Mouse (Mus musculus) lung, embryonic 15.5 days (tissue): ENCODE measurements at regions not wholly inside any gene's neighbourhood (a gene's known extent, or its start where the extent isn't known, plus 50 kb on each side); places are given as distances from the start of the nearest gene placed in this dataset.

Experiments used
- ATAC-seq: fragments of 200-750 bp; cut with Nextera tagmentation; 2 replicates; pipeline ENCODE4 v1.8.0; 2017; ENCODE audit warnings: moderate number of reproducible peaks, borderline replicate concordance; ENCODE audit not compliant: low FRiP score, low TSS enrichment; ENCODE audit errors: extremely low read depth
- H3K27ac ChIP-seq: fragments of 300-500 bp; sonication (generic); 2 replicates; pipeline ENCODE4 v1.5.1; 2015; ENCODE audit warnings: moderate library complexity, mild to moderate bottlenecking, inconsistent platforms
- H3K27me3 ChIP-seq: fragments of 300-500 bp; sonication (generic); 2 replicates; pipeline ENCODE4 v1.6.1; 2015; ENCODE audit warnings: inconsistent platforms
- H3K36me3 ChIP-seq: fragments of 300-500 bp; sonication (generic); 2 replicates; pipeline ENCODE4 v1.6.1; 2015; ENCODE audit warnings: inconsistent platforms
- H3K4me1 ChIP-seq: fragments of 300-500 bp; sonication (generic); 2 replicates; pipeline ENCODE4 v1.6.1; 2015; ENCODE audit warnings: inconsistent platforms
- H3K4me2 ChIP-seq: fragments of 300-500 bp; sonication (generic); 2 replicates; pipeline ENCODE4 v1.6.1; 2015; ENCODE audit warnings: inconsistent platforms, mild to moderate bottlenecking, moderate library complexity
- H3K4me3 ChIP-seq: fragments of 300-500 bp; sonication (generic); 2 replicates; pipeline ENCODE4 v1.5.1; 2015; ENCODE audit warnings: mild to moderate bottlenecking, inconsistent platforms
- H3K9ac ChIP-seq: fragments of 300-500 bp; sonication (generic); 2 replicates; pipeline ENCODE4 v1.6.1; 2015; ENCODE audit warnings: inconsistent platforms
- H3K9me3 ChIP-seq: fragments of 300-500 bp; sonication (generic); 2 replicates; pipeline ENCODE4 v1.6.1; 2016; ENCODE audit warnings: inconsistent platforms
- WGBS: fragments of 180-500 bp; shearing (Covaris S2); methylation state at CpG from one replicate; pipeline ENCODE4 v1.1.7; 2015; 5-methylcytosine and 5-hydroxymethylcytosine counted together

GRCm38 (mm10) chr4:5494072-5495000 lies 701.2 kb upstream of the Impad1 start:
- Histone ChIP-seq H3K36me3 (no peaks in the 10 kb centered on the region), H3K4me2 (no peak overlapping the region), H3K27me3 (no peaks in the 10 kb centered on the region), H3K27ac (no peak overlapping the region), H3K4me1 (no peaks in the 10 kb centered on the region), H3K9ac (no peak overlapping the region), H3K9me3 (no peaks in the 10 kb centered on the region), H3K4me3 (no peak overlapping the region)
- 31% methylated on average over 1 of the region's 1 CpGs for WGBS
- no peak for ATAC-seq

- H3K27ac ChIP-seq, result no peak overlapping the region
- peak; percentile 84; the same call in 1 of the 2 replicates for ATAC-seq
- WGBS, result 37% methylated on average over 2 of the region's 2 CpGs
These were observed 693.6 kb upstream of the Impad1 start for GRCm38 (mm10) chr4:5486786-5487185.

GRCm38 (mm10) chr4:5471891-5472558 lies 678.9 kb upstream of the Impad1 start:
- 21% methylated on average over 3 of the region's 3 CpGs for WGBS
- H3K9ac ChIP-seq, result no peak overlapping the region
- ATAC-seq, result peak; percentile 69; the same call in 1 of the 2 replicates

More at GRCm38 (mm10) chr4:5486786-5487185, 693.6 kb upstream of the Impad1 start:
- Histone ChIP-seq H3K4me3 (no peak overlapping the region), H3K4me2 (no peak overlapping the region), H3K4me1 (no peaks in the 10 kb centered on the region), H3K36me3 (no peaks in the 10 kb centered on the region), H3K9ac (no peak overlapping the region), H3K9me3 (no peaks in the 10 kb centered on the region), H3K27me3 (no peaks in the 10 kb centered on the region)

GRCm38 (mm10) chr4:5459028-5459695 lies 666.0 kb upstream of the Impad1 start:
- H3K27me3 ChIP-seq, result no peaks in the 10 kb centered on the region
- H3K4me2 ChIP-seq, result no peak overlapping the region
- H3K27ac ChIP-seq, result no peak overlapping the region
- no peak overlapping the region for H3K9ac ChIP-seq
- H3K36me3 ChIP-seq, result no peaks in the 10 kb centered on the region
- no peaks in the 10 kb centered on the region for H3K4me1 ChIP-seq
- H3K4me3 ChIP-seq, result no peak overlapping the region
- no peaks in the 10 kb centered on the region for H3K9me3 ChIP-seq
- no peak for ATAC-seq

More at GRCm38 (mm10) chr4:5471891-5472558, 678.9 kb upstream of the Impad1 start:
- H3K4me2 ChIP-seq, result no peak overlapping the region
- no peaks in the 10 kb centered on the region for H3K27me3 ChIP-seq
- H3K4me1 ChIP-seq, result no peaks in the 10 kb centered on the region
- H3K27ac ChIP-seq, result no peak overlapping the region
- no peaks in the 10 kb centered on the region for H3K9me3 ChIP-seq
- no peak overlapping the region for H3K4me3 ChIP-seq
- no peaks in the 10 kb centered on the region for H3K36me3 ChIP-seq

- Histone ChIP-seq H3K36me3 (no peaks in the 10 kb centered on the region), H3K4me1 (no peaks in the 10 kb centered on the region), H3K4me3 (no peak overlapping the region), H3K27me3 (no peaks in the 10 kb centered on the region), H3K9ac (no peak overlapping the region), H3K27ac (no peak overlapping the region), H3K9me3 (no peaks in the 10 kb centered on the region), H3K4me2 (no peak overlapping the region)
- whole genome bisulfite sequencing, result 66% methylated on average over 6 of the region's 6 CpGs
- ATAC-seq, result no peak
These were observed 657.3 kb upstream of the Impad1 start for GRCm38 (mm10) chr4:5450417-5450816.

- Histone ChIP-seq H3K4me1 (no peaks in the 10 kb centered on the region), H3K9me3 (no peaks in the 10 kb centered on the region), H3K27me3 (no peaks in the 10 kb centered on the region), H3K9ac (no peak overlapping the region), H3K27ac (no peak overlapping the region; the same call in 1 of the 2 replicates), H3K4me2 (no peak overlapping the region), H3K36me3 (no peaks in the 10 kb centered on the region), H3K4me3 (no peak overlapping the region)
- no peak for ATAC-seq
- 54% methylated on average over 2 of the region's 2 CpGs for WGBS
These were observed 648.3 kb upstream of the Impad1 start for GRCm38 (mm10) chr4:5441339-5442019.

GRCm38 (mm10) chr4:5437076-5437475 lies 643.9 kb upstream of the Impad1 start:
- ATAC-seq, result no peak
- 57% methylated on average over 3 of the region's 3 CpGs for WGBS
- no peak overlapping the region for H3K4me3 ChIP-seq

More at GRCm38 (mm10) chr4:5437076-5437475, 643.9 kb upstream of the Impad1 start:
- no peaks in the 10 kb centered on the region for H3K9me3 ChIP-seq
- no peaks in the 10 kb centered on the region for H3K36me3 ChIP-seq
- H3K27me3 ChIP-seq, result no peaks in the 10 kb centered on the region
- no peak overlapping the region for H3K9ac ChIP-seq
- H3K4me1 ChIP-seq, result no peaks in the 10 kb centered on the region
- no peak overlapping the region for H3K4me2 ChIP-seq
- no peak overlapping the region for H3K27ac ChIP-seq
